Mouse (Mus musculus) lung, postnatal 0 days (tissue): Measurements from ENCODE around the gene Cdk2ap2.

Experiments used
- CTCF ChIP-seq: IDR thresholded peaks from 2 replicates; pipeline ENCODE4 v1.5.1; 2016; ENCODE audit warnings: antibody characterized with exemption, mild to moderate bottlenecking
- EP300 ChIP-seq: IDR thresholded peaks from 2 replicates; pipeline ENCODE4 v1.6.1; 2016; ENCODE audit warnings: antibody characterized with exemption, mild to moderate bottlenecking, control low read depth

DNA sequence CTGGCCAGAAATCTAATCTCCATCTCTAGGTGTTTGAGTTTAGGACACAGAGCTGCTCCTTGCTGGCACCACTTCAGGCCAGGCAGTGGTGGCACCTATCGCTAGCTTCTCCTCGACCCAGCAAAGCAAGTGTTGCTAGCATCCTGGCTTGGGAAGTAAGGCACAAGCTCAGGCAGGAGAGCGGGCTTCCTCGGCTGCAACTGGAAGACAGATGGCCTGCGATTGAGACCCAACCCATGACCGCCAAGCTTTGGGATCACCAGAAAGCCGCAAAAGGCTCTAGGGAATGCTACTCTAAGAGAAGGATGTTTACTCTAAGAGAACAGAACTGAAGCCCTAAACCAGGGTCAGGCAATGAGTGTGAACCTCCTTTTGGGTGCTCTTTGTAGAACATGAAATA, 32.5 kb downstream of the Cdk2ap2 start:
- TF ChIP-seq CTCF: no peak
- TF ChIP-seq EP300: no peak
